Mouse (Mus musculus): ENCODE measurements around the gene Sertad2. TPM values are rescaled to one million over a fixed set of nuclear protein-coding genes. Genes with fewer than 3 reads are reported as not detected.

Sertad2 gene
- polyA plus RNA-seq, 1 experiment from 2014 or later, result 9.7 TPM

- Histone ChIP-seq H3K27ac (no peak overlapping the region), H3K4me3 (ENCODE audit: inconsistent target) (no peak overlapping the region), H3K79me2 (ENCODE audit: inconsistent target) (no peaks in the 10 kb centered on the region), H3K36me3 (ENCODE audit: inconsistent target) (no peaks in the 10 kb centered on the region)
- WGBS (ENCODE audit: missing documents), result 94% methylated on average over 3 of the region's 3 CpGs
These were observed 5.8 kb upstream of the Sertad2 start for GRCm38 (mm10) chr11:20537221-20537620.

DNA sequence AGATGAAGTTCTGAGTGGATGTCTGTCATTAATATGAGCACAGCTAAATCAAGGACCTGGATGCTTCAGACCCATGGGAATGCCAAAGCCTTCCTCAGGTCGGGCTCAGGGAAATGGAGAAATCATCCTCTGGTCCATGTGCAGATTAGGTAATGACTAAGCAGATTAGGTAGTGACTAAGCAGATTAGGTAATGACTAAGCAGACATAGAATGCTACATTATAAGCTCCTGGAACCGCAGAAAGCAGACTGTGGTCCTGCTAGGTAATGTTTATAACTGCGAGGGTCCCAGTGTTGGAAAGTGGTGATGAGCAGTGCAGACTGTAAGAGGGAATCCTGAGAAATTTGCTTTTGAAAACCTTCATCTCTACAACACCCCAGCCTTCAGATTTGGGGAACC lies 4.6 kb upstream of the Sertad2 start:
- 64% methylated on average over 3 of the region's 3 CpGs for WGBS (ENCODE audit: missing documents)
- Histone ChIP-seq H3K79me2 (ENCODE audit: inconsistent target) (no peaks in the 10 kb centered on the region), H3K36me3 (ENCODE audit: inconsistent target) (no peaks in the 10 kb centered on the region), H3K4me3 (ENCODE audit: inconsistent target) (no peak overlapping the region), H3K27ac (no peak overlapping the region)

DNA sequence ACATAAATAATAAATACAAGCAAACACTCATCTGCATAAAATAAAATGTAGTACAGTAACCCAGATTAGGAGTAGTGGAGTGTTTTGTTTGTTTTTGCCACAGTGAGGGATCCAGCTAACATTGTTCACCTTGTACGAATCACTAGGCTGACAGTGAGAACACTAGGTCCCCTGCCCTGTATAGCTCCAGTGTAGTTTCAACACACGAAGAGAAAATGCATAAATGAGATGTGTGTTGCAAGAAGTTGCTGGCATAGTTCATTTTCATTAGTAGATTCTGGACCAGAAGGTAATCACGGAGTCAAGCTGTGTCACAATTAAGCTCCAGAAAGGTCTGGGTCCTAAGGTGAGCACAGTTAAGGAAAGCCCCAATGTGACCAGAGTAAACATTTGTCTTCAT lies 1.8 kb upstream of the Sertad2 start:
- Histone ChIP-seq H3K36me3 (ENCODE audit: inconsistent target) (no peaks in the 10 kb centered on the region), H3K79me2 (ENCODE audit: inconsistent target) (peaks cover 9% of the 10 kb centered on the region; the same call in 1 of the 2 replicates), H3K27ac (no peak overlapping the region), H3K4me3 (ENCODE audit: inconsistent target) (no peak overlapping the region)
- WGBS (ENCODE audit: missing documents), result 96% methylated on average over 3 of the region's 3 CpGs

DNA sequence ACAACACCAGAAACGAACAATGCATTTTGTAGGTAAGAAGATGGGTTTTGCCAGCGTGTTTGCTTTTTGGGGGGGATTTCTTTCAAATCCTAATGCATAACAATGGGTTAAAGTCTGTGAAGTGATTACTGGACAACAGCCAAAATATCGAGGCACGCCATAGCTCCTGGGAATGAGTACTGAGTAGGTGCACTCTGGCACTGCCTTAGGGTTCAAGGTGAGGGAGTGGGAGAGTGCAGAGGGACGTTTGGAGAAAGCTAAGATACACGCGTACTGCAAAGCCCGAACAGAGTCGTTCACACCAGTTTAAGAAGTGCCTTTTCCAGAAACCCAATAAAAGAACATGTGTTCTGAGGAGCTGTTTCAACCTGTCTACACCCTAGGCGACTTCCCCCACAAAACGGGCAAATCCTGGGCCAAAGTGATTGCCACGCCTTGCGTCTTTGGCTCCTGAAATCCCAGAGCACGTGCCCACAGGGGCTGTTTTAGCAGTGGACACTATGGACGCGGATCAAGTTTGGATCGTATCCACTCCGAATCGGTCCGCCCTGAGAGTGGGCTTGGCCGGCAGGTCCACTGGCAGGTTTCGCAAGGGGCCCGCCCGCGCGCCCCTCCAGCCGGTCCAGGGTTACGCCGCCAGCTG lies 937 bp upstream of the Sertad2 start:
- 3% methylated on average over 27 of the region's 29 CpGs for WGBS (ENCODE audit: missing documents)
- Histone ChIP-seq H3K27ac (peak overlapping the region; percentile 68), H3K4me3 (ENCODE audit: inconsistent target) (peak overlapping the region; percentile 53), H3K36me3 (ENCODE audit: inconsistent target) (no peaks in the 10 kb centered on the region), H3K79me2 (ENCODE audit: inconsistent target) (peaks cover 15% of the 10 kb centered on the region; the same call in 1 of the 2 replicates)

DNA sequence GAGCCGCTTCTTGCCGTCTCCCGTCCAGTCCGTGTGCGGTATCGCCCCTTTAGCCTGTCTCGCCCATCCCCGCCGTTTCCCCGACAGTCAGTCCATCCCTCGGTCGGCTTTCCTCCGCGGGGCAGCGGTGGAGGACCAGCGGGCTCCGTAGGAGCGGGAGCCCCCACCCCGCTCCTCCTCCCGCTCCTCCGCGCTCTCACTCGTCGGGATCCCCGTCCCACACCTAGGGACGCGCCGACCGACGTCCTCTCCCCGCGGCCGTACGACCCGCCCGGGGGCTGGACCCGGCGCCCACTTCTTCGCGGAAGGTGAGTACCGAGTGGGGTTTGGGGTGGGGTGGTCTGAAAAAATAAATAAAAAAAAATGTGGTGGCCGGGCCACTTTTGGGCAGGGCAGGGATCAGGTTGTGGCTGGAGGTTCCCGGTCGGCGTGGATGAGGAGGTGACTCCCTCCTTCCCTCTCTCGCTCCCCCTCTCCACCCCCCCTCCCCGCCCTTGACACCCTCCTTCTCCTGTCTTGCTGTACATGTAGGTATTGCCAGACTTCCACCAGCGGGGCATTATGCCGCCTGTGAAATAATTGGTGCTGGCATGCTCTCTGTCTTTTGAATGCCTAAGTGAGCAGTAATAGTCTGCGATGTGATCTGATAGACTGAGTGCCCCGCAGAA lies 534 bp downstream of the Sertad2 start:
- Histone ChIP-seq H3K4me3 (ENCODE audit: inconsistent target) (peak overlapping the region; percentile 51), H3K79me2 (ENCODE audit: inconsistent target) (peaks cover 15% of the 10 kb centered on the region; the same call in 1 of the 2 replicates), H3K27ac (peak overlapping the region; percentile 41), H3K36me3 (ENCODE audit: inconsistent target) (no peaks in the 10 kb centered on the region)
- under 1% methylated on average over 42 of the region's 51 CpGs for WGBS (ENCODE audit: missing documents)

DNA sequence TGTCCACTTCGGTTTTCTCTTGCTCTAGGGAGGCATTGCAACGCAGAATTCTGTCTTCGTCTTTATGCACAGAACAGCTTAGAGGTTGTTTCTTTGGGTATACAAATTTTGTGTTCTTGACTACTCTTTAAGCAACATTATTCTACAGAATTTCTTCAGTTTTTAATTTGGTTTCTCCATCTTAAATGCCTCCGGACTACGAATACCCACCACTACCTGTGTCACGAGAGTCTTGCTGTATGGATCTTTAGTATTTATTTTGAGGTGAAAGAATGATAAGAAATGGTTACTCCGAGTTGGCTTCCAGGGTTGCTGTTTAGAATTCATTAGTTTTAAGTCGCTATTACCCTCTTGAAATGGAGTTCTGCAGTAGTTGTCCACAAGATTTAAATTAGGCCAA lies 1.3 kb downstream of the Sertad2 start:
- WGBS (ENCODE audit: missing documents), result 91% methylated on average over 8 of the region's 8 CpGs
- no peak overlapping the region for H3K27ac ChIP-seq
- no peaks in the 10 kb centered on the region for H3K36me3 ChIP-seq (ENCODE audit: inconsistent target)
- H3K79me2 ChIP-seq (ENCODE audit: inconsistent target), result peaks cover 15% of the 10 kb centered on the region; the same call in 1 of the 2 replicates
- peak overlapping the region; percentile 51; the same call in 1 of the 2 replicates for H3K4me3 ChIP-seq (ENCODE audit: inconsistent target)

- Histone ChIP-seq H3K27ac (no peak overlapping the region), H3K4me3 (ENCODE audit: inconsistent target) (no peak overlapping the region), H3K36me3 (ENCODE audit: inconsistent target) (no peaks in the 10 kb centered on the region), H3K79me2 (ENCODE audit: inconsistent target) (peaks cover 15% of the 10 kb centered on the region; the same call in 1 of the 2 replicates)
- 70% methylated on average over 3 of the region's 3 CpGs for WGBS (ENCODE audit: missing documents)
These were observed 1.9 kb downstream of the Sertad2 start for GRCm38 (mm10) chr11:20544801-20545515.

GRCm38 (mm10) chr11:20549481-20549880 lies 6.4 kb downstream of the Sertad2 start:
- 96% methylated on average over 2 of the region's 2 CpGs for WGBS (ENCODE audit: missing documents)
- H3K79me2 ChIP-seq (ENCODE audit: inconsistent target), result peaks cover 15% of the 10 kb centered on the region; the same call in 1 of the 2 replicates

DNA sequence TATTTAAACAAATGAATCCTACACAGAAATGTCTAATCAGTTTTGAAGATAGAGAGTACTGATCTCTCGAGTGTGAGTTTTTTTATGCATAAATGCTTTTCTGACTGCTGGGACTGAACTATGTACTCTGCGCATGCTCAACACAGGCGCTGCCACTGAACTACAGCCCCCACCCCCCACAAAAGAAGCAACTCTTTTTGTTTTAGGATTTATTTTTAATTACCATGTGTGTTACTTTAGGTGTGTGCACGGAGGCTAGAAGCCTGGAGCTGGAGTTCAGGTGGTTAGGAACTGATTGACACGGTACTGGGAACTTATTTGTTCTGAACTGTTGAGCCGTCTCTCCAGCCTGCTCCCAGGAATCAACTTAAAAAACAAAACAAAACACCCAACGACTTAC lies 7.1 kb downstream of the Sertad2 start:
- WGBS (ENCODE audit: missing documents), result 91% methylated on average over 7 of the region's 7 CpGs
- no peak overlapping the region for H3K4me3 ChIP-seq (ENCODE audit: inconsistent target)

More at GRCm38 (mm10) chr11:20549481-20549880, 6.4 kb downstream of the Sertad2 start:
- Histone ChIP-seq H3K4me3 (ENCODE audit: inconsistent target) (no peak overlapping the region), H3K27ac (no peak overlapping the region), H3K36me3 (ENCODE audit: inconsistent target) (no peaks in the 10 kb centered on the region)

GRCm38 (mm10) chr11:20552059-20552458 lies 9.0 kb downstream of the Sertad2 start:
- no peaks in the 10 kb centered on the region for H3K36me3 ChIP-seq (ENCODE audit: inconsistent target)
- H3K4me3 ChIP-seq (ENCODE audit: inconsistent target), result no peak overlapping the region
- no peak overlapping the region for H3K27ac ChIP-seq
- 86% methylated on average over 2 of the region's 2 CpGs for WGBS (ENCODE audit: missing documents)
- no peaks in the 10 kb centered on the region for H3K79me2 ChIP-seq (ENCODE audit: inconsistent target)

More for the DNA sequence above, 7.1 kb downstream of the Sertad2 start:
- H3K36me3 ChIP-seq (ENCODE audit: inconsistent target), result no peaks in the 10 kb centered on the region
- H3K27ac ChIP-seq, result no peak overlapping the region
- peaks cover 14% of the 10 kb centered on the region; the same call in 1 of the 2 replicates for H3K79me2 ChIP-seq (ENCODE audit: inconsistent target)

- H3K27ac ChIP-seq, result 0 out of 2 replicates have a peak overlapping the region, but pooled peaks have one; percentile 10
- 70% methylated on average over 8 of the region's 8 CpGs for WGBS (ENCODE audit: missing documents)
These were observed 10.0 kb downstream of the Sertad2 start for GRCm38 (mm10) chr11:20552758-20553673.

DNA sequence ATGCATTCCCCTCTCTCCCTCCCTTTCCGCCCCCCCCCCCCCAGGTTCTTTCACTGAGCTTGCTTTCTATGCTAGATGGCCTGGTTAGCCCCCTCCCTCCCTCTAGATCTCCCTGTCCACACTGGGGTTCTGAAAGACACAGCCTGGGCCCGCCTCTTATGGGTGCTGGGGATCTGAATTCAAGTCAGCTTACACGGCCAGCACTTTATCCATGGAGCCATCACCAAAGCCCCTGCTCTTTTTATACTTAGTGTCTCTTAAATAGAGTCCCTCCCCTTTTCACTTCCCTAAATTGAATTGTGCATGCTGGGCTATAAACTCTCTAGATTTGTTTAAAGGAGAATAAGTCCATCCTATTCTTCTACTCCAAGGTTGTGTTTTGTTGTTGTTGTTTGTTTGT lies 12.6 kb downstream of the Sertad2 start:
- 51% methylated on average over 2 of the region's 3 CpGs for WGBS (ENCODE audit: missing documents)
- H3K27ac ChIP-seq, result no peak overlapping the region
- H3K36me3 ChIP-seq (ENCODE audit: inconsistent target), result no peaks in the 10 kb centered on the region
- H3K79me2 ChIP-seq (ENCODE audit: inconsistent target), result no peaks in the 10 kb centered on the region
- no peak overlapping the region for H3K4me3 ChIP-seq (ENCODE audit: inconsistent target)

More at GRCm38 (mm10) chr11:20552758-20553673, 10.0 kb downstream of the Sertad2 start:
- no peaks in the 10 kb centered on the region for H3K79me2 ChIP-seq (ENCODE audit: inconsistent target)
- no peaks in the 10 kb centered on the region for H3K36me3 ChIP-seq (ENCODE audit: inconsistent target)
- no peak overlapping the region for H3K4me3 ChIP-seq (ENCODE audit: inconsistent target)

DNA sequence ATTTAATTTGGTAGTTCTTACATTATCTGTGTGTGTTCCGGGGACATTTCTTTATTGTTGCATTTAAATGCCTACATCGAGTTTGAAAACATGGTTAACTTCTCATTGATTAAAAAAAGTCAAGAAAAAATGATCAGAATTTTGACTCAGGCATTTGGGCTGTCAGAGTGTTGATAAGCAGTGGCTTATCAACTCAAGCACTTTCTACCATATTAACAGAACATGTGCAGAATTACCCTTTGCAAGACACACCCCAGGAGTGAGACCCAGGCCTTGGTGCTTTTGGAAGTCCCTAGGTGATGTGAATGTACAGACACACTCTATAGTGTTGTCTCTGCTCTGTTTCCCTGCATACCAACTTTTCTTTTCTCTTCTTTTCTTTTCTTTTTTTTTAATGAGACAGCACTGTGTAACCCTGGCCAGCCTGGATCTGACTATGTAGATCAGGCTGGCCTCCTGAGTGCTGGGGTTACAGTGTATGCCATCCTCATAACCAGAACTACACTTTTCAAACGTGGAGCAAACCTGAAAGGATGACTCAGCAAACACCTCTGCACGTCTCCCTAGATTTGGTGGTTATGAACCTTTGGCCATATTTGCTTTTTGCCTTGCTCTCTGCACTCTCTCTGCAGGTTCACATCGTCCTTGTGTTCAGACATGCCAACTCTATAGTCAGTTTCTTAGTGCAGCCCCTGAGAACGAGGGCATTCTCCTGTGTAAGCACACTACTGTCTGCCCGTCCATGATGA lies 13.3 kb downstream of the Sertad2 start:
- Histone ChIP-seq H3K27ac (no peak overlapping the region), H3K36me3 (ENCODE audit: inconsistent target) (no peaks in the 10 kb centered on the region), H3K79me2 (ENCODE audit: inconsistent target) (no peaks in the 10 kb centered on the region), H3K4me3 (ENCODE audit: inconsistent target) (no peak overlapping the region)
- 86% methylated on average over 7 of the region's 7 CpGs for WGBS (ENCODE audit: missing documents)
